Mouse (Mus musculus): Measurements from ENCODE around the gene Cnbd2. TPM values are rescaled to one million over a fixed set of nuclear protein-coding genes. Genes with fewer than 3 reads are reported as not detected.

Cnbd2 gene
- 2.5 and 2.8 TPM in 2 replicates for polyA plus RNA-seq (2012; rRNA removed)

GRCm38 (mm10) chr2:156312297-156312897 lies at the start of gene Cnbd2, which contains the start of gene Scand1:
Gene Cnbd2, plus strand, starts transcription at chr2:156312299.
Gene Scand1, minus strand, starts transcription at chr2:156312704.
- under 1% methylated on average over 49 of the region's 49 CpGs for WGBS

DNA sequence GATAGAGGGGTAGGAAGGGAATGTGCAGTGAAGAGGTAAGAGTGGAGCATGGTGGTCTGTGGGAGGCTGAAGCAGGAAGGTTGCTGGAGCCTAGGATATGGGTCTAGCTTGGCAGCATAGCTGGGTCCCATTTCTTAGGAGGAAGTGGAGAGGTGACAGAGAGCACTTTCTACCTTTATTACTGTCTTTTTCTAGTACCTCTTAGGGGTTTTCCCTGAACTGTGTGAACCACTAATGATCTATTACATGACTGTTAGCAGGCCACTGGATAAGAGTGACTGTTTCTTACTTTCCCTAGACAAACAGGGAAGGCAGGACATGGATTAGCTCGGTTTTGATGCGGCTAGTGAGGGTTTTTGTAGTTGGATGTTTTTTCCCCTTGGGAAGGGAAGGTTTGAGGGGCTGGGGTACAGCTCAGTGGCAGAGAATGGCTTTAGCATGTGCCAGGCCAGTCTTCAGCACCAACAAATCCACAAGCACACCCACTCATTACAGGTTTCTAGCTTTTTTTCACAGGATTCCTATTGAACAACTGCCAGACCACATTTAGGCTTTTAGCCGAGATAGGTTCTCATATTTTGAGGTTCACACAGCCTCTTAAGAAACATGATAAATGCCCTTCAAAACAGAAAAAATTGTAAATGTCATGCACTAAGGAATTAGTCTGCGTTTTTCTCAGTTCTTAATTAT lies 48.8 kb upstream of the Cnbd2 start:
- DNase-seq = no peak
- no peak overlapping the region for H3K27ac ChIP-seq (ENCODE audit: insufficient read depth, low read depth, low read length)
- WGBS = 83% methylated on average over 4 of the region's 4 CpGs
- no peaks in the 10 kb centered on the region for H3K27me3 ChIP-seq (replicated peaks; ENCODE audit: control insufficient read depth, insufficient read depth, low read length)
- H3K4me3 ChIP-seq (ENCODE audit: insufficient read depth, low read depth, low read length) = no peak overlapping the region
- H3K4me1 ChIP-seq (ENCODE audit: control insufficient read depth, insufficient read depth, low read length) = peaks cover 7% of the 10 kb centered on the region; the same call in 1 of the 2 replicates
- H3K36me3 ChIP-seq (ENCODE audit: control insufficient read depth, insufficient read depth, low read length) = peaks cover 1% of the 10 kb centered on the region; the same call in 1 of the 2 replicates
- TF ChIP-seq CTCF (conservative IDR thresholded peaks at IDR 0.05; ENCODE audit: insufficient read depth, insufficient read length, low read depth, low read length) = no peak
- no peak for TF ChIP-seq POLR2A (IDR thresholded peaks at IDR 0.05; ENCODE audit: low read depth, low read length)

More at GRCm38 (mm10) chr2:156312297-156312897, at the start of gene Cnbd2, which contains the start of gene Scand1:
- no peaks in the 10 kb centered on the region for H3K27me3 ChIP-seq (replicated peaks; ENCODE audit: control insufficient read depth, insufficient read depth, low read length)
- DNase-seq = peak; percentile 93
- TF ChIP-seq CTCF (conservative IDR thresholded peaks at IDR 0.05; ENCODE audit: insufficient read depth, insufficient read length, low read depth, low read length) (0 out of 2 replicates have a peak, but pooled peaks have one; percentile 12), POLR2A (IDR thresholded peaks at IDR 0.05; ENCODE audit: low read depth, low read length) (peak; percentile 52)
- peaks cover 9% of the 10 kb centered on the region; the same call in 1 of the 2 replicates for H3K4me1 ChIP-seq (ENCODE audit: control insufficient read depth, insufficient read depth, low read length)
- no peaks in the 10 kb centered on the region; the same call in 1 of the 2 replicates for H3K36me3 ChIP-seq (ENCODE audit: control insufficient read depth, insufficient read depth, low read length)
- peak within 1 kb of the TSS; percentile 95 for H3K27ac ChIP-seq (ENCODE audit: insufficient read depth, low read depth, low read length)
- peak within 1 kb of the TSS; percentile 65 for H3K4me3 ChIP-seq (ENCODE audit: insufficient read depth, low read depth, low read length)

DNA sequence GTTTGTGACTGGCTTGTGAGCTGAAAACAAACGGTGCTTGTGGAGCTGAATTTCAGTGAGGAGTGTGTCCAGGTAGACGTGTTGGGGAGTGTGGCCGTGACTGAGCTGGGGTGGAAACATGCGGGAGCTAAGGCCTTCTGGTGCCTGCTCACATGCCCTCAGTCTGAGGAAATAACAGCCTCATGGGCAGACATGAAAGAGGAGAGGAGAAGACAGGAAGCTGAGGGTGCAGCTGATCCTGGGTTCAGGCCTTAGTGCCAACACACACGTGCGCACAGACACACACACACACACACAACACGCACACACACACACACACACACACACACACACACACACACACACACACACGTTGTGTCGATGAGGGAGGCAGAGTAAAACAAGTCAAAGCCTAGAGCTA lies 44.5 kb upstream of the Cnbd2 start:
- 94% methylated on average over 9 of the region's 9 CpGs for WGBS
- no peaks in the 10 kb centered on the region; the same call in 1 of the 2 replicates for H3K36me3 ChIP-seq (ENCODE audit: control insufficient read depth, insufficient read depth, low read length)

DNA sequence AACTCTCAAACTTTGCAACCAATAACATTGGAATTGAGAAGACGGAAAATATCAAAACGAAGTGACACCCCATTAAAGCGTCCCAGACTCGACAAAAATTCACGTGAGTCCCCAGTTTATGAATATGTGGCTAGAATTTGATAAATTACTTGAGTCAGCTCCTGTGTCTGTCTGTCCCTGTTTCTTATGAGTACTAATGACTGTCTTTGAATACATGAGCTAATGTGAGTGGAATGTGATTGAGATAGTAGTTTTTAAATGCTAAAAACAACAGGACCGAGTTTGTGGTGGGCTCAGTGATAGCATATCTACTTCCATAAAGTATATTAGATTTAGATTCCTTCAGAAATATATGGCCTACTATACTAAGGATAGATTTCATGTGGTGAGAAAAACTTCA lies 39.5 kb upstream of the Cnbd2 start:
- 90% methylated on average over 6 of the region's 6 CpGs for WGBS
- Histone ChIP-seq H3K4me1 (ENCODE audit: control insufficient read depth, insufficient read depth, low read length) (no peaks in the 10 kb centered on the region), H3K27me3 (replicated peaks; ENCODE audit: control insufficient read depth, insufficient read depth, low read length) (no peaks in the 10 kb centered on the region), H3K36me3 (ENCODE audit: control insufficient read depth, insufficient read depth, low read length) (peaks cover 1% of the 10 kb centered on the region; the same call in 1 of the 2 replicates), H3K27ac (ENCODE audit: insufficient read depth, low read depth, low read length) (no peak overlapping the region), H3K4me3 (ENCODE audit: insufficient read depth, low read depth, low read length) (no peak overlapping the region)
- no peak for TF ChIP-seq POLR2A (IDR thresholded peaks at IDR 0.05; ENCODE audit: low read depth, low read length)
- TF ChIP-seq CTCF (conservative IDR thresholded peaks at IDR 0.05; ENCODE audit: insufficient read depth, insufficient read length, low read depth, low read length) = no peak
- DNase-seq = no peak

More for the DNA sequence above, 44.5 kb upstream of the Cnbd2 start:
- no peak for DNase-seq
- no peaks in the 10 kb centered on the region for H3K4me1 ChIP-seq (ENCODE audit: control insufficient read depth, insufficient read depth, low read length)
- no peaks in the 10 kb centered on the region for H3K27me3 ChIP-seq (replicated peaks; ENCODE audit: control insufficient read depth, insufficient read depth, low read length)
- H3K4me3 ChIP-seq (ENCODE audit: insufficient read depth, low read depth, low read length) = no peak overlapping the region
- no peak overlapping the region for H3K27ac ChIP-seq (ENCODE audit: insufficient read depth, low read depth, low read length)
- no peak for TF ChIP-seq POLR2A (IDR thresholded peaks at IDR 0.05; ENCODE audit: low read depth, low read length)

- peaks cover 7% of the 10 kb centered on the region; the same call in 1 of the 2 replicates for H3K4me1 ChIP-seq (ENCODE audit: control insufficient read depth, insufficient read depth, low read length)
- peaks cover 3% of the 10 kb centered on the region for H3K36me3 ChIP-seq (ENCODE audit: control insufficient read depth, insufficient read depth, low read length)
- DNase-seq = peak; percentile 94
- no peaks in the 10 kb centered on the region for H3K27me3 ChIP-seq (replicated peaks; ENCODE audit: control insufficient read depth, insufficient read depth, low read length)
- no peak overlapping the region for H3K4me3 ChIP-seq (ENCODE audit: insufficient read depth, low read depth, low read length)
- peak; percentile 90 for TF ChIP-seq CTCF (conservative IDR thresholded peaks at IDR 0.05; ENCODE audit: insufficient read depth, insufficient read length, low read depth, low read length)
- no peak for TF ChIP-seq POLR2A (IDR thresholded peaks at IDR 0.05; ENCODE audit: low read depth, low read length)
- peak overlapping the region; percentile 85 for H3K27ac ChIP-seq (ENCODE audit: insufficient read depth, low read depth, low read length)
- 20% methylated on average over 4 of the region's 4 CpGs for WGBS
Observed at GRCm38 (mm10) chr2:156278226-156279017, 33.7 kb upstream of the Cnbd2 start.

DNA sequence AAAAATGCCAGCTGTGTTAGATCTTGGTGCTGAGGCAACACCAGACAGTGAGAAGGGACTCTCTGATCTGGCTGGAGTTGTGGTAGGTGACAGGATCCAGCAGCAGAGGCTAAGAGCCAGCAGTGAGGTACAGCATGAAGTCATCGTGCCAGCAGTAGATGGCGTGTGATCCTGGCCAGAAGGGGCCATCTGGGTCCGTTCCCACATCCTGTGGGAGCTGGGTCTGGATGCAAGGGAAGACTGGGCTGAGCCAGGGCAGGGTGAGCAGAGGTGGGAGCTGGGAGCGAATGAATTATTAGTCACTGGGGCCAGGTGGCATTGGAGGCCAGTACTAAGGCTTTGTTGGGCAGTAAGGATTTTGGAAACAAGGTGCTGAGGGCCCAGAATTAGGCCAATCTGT lies 30.9 kb upstream of the Cnbd2 start:
- Histone ChIP-seq H3K36me3 (ENCODE audit: control insufficient read depth, insufficient read depth, low read length) (peaks cover 2% of the 10 kb centered on the region; the same call in 1 of the 2 replicates), H3K27ac (ENCODE audit: insufficient read depth, low read depth, low read length) (no peak overlapping the region), H3K4me3 (ENCODE audit: insufficient read depth, low read depth, low read length) (no peak overlapping the region), H3K4me1 (ENCODE audit: control insufficient read depth, insufficient read depth, low read length) (peaks cover 7% of the 10 kb centered on the region; the same call in 1 of the 2 replicates), H3K27me3 (replicated peaks; ENCODE audit: control insufficient read depth, insufficient read depth, low read length) (no peaks in the 10 kb centered on the region)
- 63% methylated on average over 4 of the region's 4 CpGs for WGBS
- no peak for DNase-seq
- TF ChIP-seq POLR2A (IDR thresholded peaks at IDR 0.05; ENCODE audit: low read depth, low read length) (no peak), CTCF (conservative IDR thresholded peaks at IDR 0.05; ENCODE audit: insufficient read depth, insufficient read length, low read depth, low read length) (no peak)

Measured in kidney, adult 2 months (tissue).